Mouse (Mus musculus) midbrain, embryonic 11.5 days (tissue): Measurements from ENCODE around the gene Hao1. TPM values are rescaled to one million over a fixed set of nuclear protein-coding genes. Genes with fewer than 3 reads are reported as not detected.

Experiments
- ATAC-seq: fragments of 200-750 bp; cut with Nextera tagmentation; 2 replicates; pipeline ENCODE4 v1.8.0; 2017; ENCODE audit warnings: moderate TSS enrichment, moderate library complexity; ENCODE audit not compliant: low FRiP score
- DNase-seq: peaks from one replicate; pipeline ENCODE4 v3.0.0; 2015; ENCODE audit warnings: low spot score; ENCODE audit errors: missing footprints
- H3K27ac ChIP-seq: fragments of 300-500 bp; sonication (generic); 2 replicates; pipeline ENCODE4 v1.5.1; 2014; ENCODE audit warnings: low read depth, low read length
- H3K27me3 ChIP-seq: fragments of 300-500 bp; sonication (generic); 2 replicates; pipeline ENCODE4 v1.6.1; 2014; ENCODE audit warnings: mild to moderate bottlenecking, low read length, moderate library complexity, mixed read lengths; ENCODE audit not compliant: control insufficient read depth, insufficient read depth
- H3K36me3 ChIP-seq: fragments of 300-500 bp; sonication (generic); 2 replicates; pipeline ENCODE4 v1.6.1; 2014; ENCODE audit warnings: mild to moderate bottlenecking, low read length, moderate library complexity, mixed read lengths; ENCODE audit not compliant: control insufficient read depth, insufficient read depth
- H3K4me1 ChIP-seq: fragments of 300-500 bp; sonication (generic); 2 replicates; pipeline ENCODE4 v1.6.1; 2014; ENCODE audit warnings: low read length; ENCODE audit not compliant: control insufficient read depth, insufficient read depth
- H3K4me2 ChIP-seq: fragments of 300-500 bp; sonication (generic); 2 replicates; pipeline ENCODE4 v1.6.1; 2014; ENCODE audit warnings: mild to moderate bottlenecking, moderate library complexity
- H3K4me3 ChIP-seq: fragments of 300-500 bp; sonication (generic); 2 replicates; pipeline ENCODE4 v1.5.1; 2014; ENCODE audit warnings: low read depth, low read length
- H3K9ac ChIP-seq: fragments of 300-500 bp; sonication (generic); 2 replicates; pipeline ENCODE4 v1.6.1; 2014; ENCODE audit warnings: low read length
- H3K9me3 ChIP-seq: fragments of 300-500 bp; sonication (generic); 2 replicates; pipeline ENCODE4 v1.6.1; 2016; ENCODE audit warnings: low read length; ENCODE audit not compliant: control insufficient read depth
- WGBS: fragments of 180-500 bp; shearing (Covaris S2); extraction: QIAGEN DNeasy Blood & Tissue Kit; methylation state at CpG from one replicate; pipeline ENCODE4 v1.1.7; 2014; 5-methylcytosine and 5-hydroxymethylcytosine counted together
- polyA plus RNA-seq: library from polyadenylated mRNA; unstranded; fragments of >200 nt; fragmentation: Nextera tagmentation; extraction: Ambion mirVana; gene quantifications from 2 replicates; pipeline ENCODE4 v1.2.1, GENCODE M21; 2014

The Hao1 gene
- polyA plus RNA-seq, 1 experiment from 2014 or later, result not detected

DNA sequence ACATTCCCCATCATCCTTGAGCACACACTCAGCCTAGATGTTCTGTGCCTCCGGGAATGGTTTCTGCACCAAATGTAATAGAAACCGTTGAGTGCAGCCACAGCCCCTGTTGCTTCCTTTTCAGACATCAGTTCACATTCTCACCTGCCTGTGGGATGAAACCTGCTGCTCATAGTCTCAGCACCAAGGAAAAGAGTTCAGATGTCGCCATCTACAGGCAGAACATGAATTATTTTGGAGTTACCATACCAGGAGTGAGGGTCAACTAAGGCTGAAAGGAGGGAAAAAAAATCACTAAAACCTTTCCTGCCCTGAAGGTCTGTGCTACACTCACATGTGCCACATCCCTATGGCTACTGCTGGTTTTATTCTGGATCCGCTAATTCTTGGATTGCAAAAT, 71.5 kb downstream of the Hao1 start:
- peak; percentile 38; the same call in 1 of the 2 replicates for ATAC-seq
- Histone ChIP-seq H3K9me3 (no peaks in the 10 kb centered on the region), H3K9ac (no peak overlapping the region), H3K27me3 (no peaks in the 10 kb centered on the region), H3K27ac (no peak overlapping the region), H3K4me1 (peaks cover 3% of the 10 kb centered on the region), H3K4me3 (no peak overlapping the region), H3K36me3 (no peaks in the 10 kb centered on the region), H3K4me2 (no peak overlapping the region)
- WGBS, result 44% methylated on average over 4 of the region's 4 CpGs
- no peak for DNase-seq

DNA sequence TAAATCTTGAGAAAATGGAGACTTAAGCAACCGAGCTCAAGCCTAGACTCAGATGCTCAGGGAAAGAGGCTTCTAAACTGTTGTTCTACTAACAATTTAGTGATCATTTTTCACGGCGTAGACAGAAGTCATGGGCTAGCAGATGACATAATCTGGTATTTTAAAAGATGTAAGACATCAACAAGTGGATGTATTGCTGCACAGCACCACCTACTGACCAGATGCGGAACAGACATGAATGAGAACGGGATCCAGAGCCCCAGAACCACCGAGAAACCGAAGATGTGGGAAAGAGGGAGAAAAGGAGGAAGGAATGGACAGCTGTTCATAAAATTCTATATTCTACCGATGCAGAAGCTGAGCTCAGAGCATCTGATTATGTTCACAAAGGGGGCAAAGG, 72.4 kb downstream of the Hao1 start:
- peak; percentile 36; the same call in 1 of the 2 replicates for ATAC-seq
- H3K4me3 ChIP-seq, result no peak overlapping the region
- no peaks in the 10 kb centered on the region for H3K27me3 ChIP-seq
- H3K36me3 ChIP-seq, result no peaks in the 10 kb centered on the region
- H3K9me3 ChIP-seq, result no peaks in the 10 kb centered on the region
- H3K4me1 ChIP-seq, result peaks cover 3% of the 10 kb centered on the region
- no peak overlapping the region for H3K4me2 ChIP-seq
- WGBS, result 24% methylated on average over 8 of the region's 8 CpGs
- H3K9ac ChIP-seq, result no peak overlapping the region
- peak; percentile 95 for DNase-seq
- no peak overlapping the region for H3K27ac ChIP-seq

DNA sequence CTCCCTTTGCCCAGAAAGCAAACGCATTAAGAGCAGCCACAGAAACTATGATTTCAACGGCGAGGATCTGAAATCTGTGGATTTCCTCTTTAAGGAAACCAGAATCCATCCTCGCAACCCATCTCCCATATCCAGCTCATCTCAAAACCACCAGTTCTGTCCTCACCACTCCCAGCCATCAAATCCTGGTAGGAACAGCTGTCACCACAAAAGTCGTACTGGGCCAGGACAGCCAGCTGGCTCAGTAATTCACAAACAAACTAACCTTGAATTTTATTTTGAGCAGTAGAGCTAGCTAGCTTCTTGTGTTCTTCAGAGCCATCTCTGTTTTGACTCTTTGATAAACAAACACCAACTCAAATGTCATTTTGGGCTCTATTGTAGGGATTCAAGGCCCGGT, 73.0 kb downstream of the Hao1 start:
- H3K36me3 ChIP-seq, result no peaks in the 10 kb centered on the region
- no peaks in the 10 kb centered on the region for H3K27me3 ChIP-seq
- H3K4me3 ChIP-seq, result no peak overlapping the region
- ATAC-seq (no peak), DNase-seq (no peak)
- 91% methylated on average over 6 of the region's 6 CpGs for WGBS
- H3K9ac ChIP-seq, result no peak overlapping the region
- H3K4me2 ChIP-seq, result no peak overlapping the region
- H3K9me3 ChIP-seq, result no peaks in the 10 kb centered on the region
- no peaks in the 10 kb centered on the region; the same call in 1 of the 2 replicates for H3K4me1 ChIP-seq
- no peak overlapping the region for H3K27ac ChIP-seq

DNA sequence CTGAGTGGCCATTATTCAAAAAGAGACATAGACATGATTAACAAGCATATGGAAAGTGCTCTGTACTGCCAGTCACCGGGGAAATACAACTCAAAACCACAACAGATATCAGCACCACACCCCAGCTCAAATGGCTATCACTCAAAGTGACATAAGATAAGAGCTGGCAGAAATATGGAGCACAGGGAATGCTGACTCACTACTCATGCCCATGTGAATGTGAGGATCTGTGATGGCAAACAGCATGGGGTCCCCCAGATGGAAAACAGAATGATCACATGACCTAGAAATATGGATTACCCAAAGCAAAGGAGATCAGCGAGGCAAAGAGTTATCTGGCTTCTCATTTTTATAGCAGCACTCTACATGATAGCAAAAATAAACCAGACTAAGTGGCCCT, 89.0 kb downstream of the Hao1 start:
- H3K4me3 ChIP-seq, result no peak overlapping the region
- H3K27me3 ChIP-seq, result no peaks in the 10 kb centered on the region
- no peaks in the 10 kb centered on the region for H3K36me3 ChIP-seq
- no peak overlapping the region for H3K27ac ChIP-seq
- H3K9me3 ChIP-seq, result no peaks in the 10 kb centered on the region
- H3K4me2 ChIP-seq, result no peak overlapping the region
- no peak for DNase-seq
- H3K9ac ChIP-seq, result no peak overlapping the region
- no peaks in the 10 kb centered on the region for H3K4me1 ChIP-seq
- ATAC-seq, result no peak
- WGBS, result 85% methylated on average over 2 of the region's 2 CpGs

DNA sequence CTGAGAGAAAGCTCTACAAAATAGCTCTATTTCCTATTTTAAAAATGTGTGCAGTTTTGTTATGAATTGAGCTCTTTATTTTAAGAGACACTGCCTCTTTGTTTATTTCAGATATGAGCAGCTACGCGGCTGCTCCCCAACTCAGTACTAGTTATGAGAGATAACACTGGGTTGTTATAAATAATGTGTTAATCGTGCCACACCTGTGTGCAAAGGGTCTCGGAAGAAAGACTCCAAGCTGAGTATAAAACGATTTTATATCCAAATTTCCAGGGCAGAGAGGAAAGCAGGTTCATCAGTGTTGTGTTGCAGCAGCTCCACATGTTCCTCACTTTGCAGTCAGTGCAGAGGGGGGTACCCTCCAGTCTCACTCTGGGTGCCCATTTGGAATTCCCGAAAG, 91.8 kb downstream of the Hao1 start:
- no peak overlapping the region for H3K27ac ChIP-seq
- WGBS, result 88% methylated on average over 6 of the region's 6 CpGs
- no peaks in the 10 kb centered on the region for H3K36me3 ChIP-seq
- H3K4me2 ChIP-seq, result no peak overlapping the region
- ATAC-seq (no peak), DNase-seq (no peak)
- H3K27me3 ChIP-seq, result no peaks in the 10 kb centered on the region
- H3K9me3 ChIP-seq, result no peaks in the 10 kb centered on the region
- no peak overlapping the region for H3K9ac ChIP-seq
- H3K4me3 ChIP-seq, result no peak overlapping the region
- 0 out of 2 replicates have a peak, but pooled peaks cover 2% of the 10 kb centered on the region for H3K4me1 ChIP-seq

DNA sequence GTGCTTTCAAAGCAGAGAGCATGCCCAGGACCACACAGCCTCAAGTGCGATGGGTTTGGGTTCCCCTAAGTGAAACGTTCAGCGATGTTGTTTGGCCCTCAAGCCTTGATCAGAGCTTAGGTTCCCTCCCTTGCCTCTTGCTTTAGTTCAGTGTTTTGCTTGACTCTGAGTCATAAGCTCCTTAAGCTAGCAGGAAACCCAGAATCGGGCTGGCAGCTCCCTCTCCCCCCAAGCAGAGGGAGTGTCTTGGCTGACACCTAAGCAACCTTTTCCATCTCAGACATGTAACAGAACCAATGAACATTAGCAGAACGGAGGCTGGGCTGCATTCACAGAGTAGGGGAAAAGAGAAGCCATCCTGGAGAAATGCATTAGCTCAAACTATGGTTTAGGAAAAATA, 93.3 kb downstream of the Hao1 start:
- Histone ChIP-seq H3K4me1 (peaks cover 6% of the 10 kb centered on the region), H3K27me3 (no peaks in the 10 kb centered on the region), H3K9ac (no peak overlapping the region), H3K4me3 (no peak overlapping the region), H3K9me3 (no peaks in the 10 kb centered on the region), H3K27ac (no peak overlapping the region), H3K36me3 (no peaks in the 10 kb centered on the region), H3K4me2 (no peak overlapping the region)
- ATAC-seq, result no peak
- WGBS, result 81% methylated on average over 5 of the region's 5 CpGs
- no peak for DNase-seq

- H3K36me3 ChIP-seq, result no peaks in the 10 kb centered on the region
- H3K27ac ChIP-seq, result no peak overlapping the region
- ATAC-seq (peak; percentile 60), DNase-seq (no peak)
- 13% methylated on average over 7 of the region's 7 CpGs for WGBS
- no peaks in the 10 kb centered on the region for H3K27me3 ChIP-seq
- peaks cover 6% of the 10 kb centered on the region for H3K4me1 ChIP-seq
- H3K9ac ChIP-seq, result no peak overlapping the region
- H3K4me3 ChIP-seq, result no peak overlapping the region
- H3K9me3 ChIP-seq, result no peaks in the 10 kb centered on the region
- no peak overlapping the region for H3K4me2 ChIP-seq
These were observed 98.1 kb downstream of the Hao1 start for GRCm38 (mm10) chr2:134456065-134456505.

DNA sequence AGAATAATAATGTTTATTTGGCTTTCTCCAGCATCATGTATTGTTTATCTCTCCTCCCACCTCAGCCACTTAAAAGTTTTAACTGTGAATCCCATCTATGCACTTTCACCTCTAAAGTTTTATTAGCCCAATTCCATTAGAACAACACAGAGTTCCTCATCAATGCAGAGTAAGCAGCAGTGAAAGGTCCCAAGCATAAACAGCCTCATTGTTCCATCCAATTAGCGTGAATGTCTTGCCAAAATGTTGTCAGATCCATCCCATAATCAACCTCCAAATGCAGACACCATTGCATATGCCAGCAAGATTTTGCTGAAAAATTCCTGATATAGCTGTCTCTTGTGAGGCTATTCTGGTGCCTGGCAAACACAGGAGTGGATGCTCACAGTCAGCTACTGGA, 101.4 kb downstream of the Hao1 start:
- H3K4me1 ChIP-seq, result peaks cover 4% of the 10 kb centered on the region
- H3K4me3 ChIP-seq, result no peak overlapping the region
- no peaks in the 10 kb centered on the region for H3K27me3 ChIP-seq
- DNase-seq (no peak), ATAC-seq (no peak)
- WGBS, result 84% methylated on average over 1 of the region's 1 CpGs
- H3K27ac ChIP-seq, result no peak overlapping the region
- H3K4me2 ChIP-seq, result no peak overlapping the region
- no peak overlapping the region for H3K9ac ChIP-seq
- H3K9me3 ChIP-seq, result no peaks in the 10 kb centered on the region
- H3K36me3 ChIP-seq, result no peaks in the 10 kb centered on the region

- Histone ChIP-seq H3K27ac (no peak overlapping the region), H3K4me1 (peaks cover under 1% of the 10 kb centered on the region), H3K4me2 (no peak overlapping the region), H3K9ac (no peak overlapping the region), H3K4me3 (no peak overlapping the region), H3K9me3 (no peaks in the 10 kb centered on the region), H3K36me3 (no peaks in the 10 kb centered on the region), H3K27me3 (no peaks in the 10 kb centered on the region)
- 88% methylated on average over 1 of the region's 1 CpGs for WGBS
- no peak for DNase-seq
- no peak for ATAC-seq
These were observed 103.2 kb downstream of the Hao1 start for GRCm38 (mm10) chr2:134450976-134451375.
